Mouse (Mus musculus): ENCODE data around the gene Ccdc65. TPM values are rescaled to one million over a fixed set of nuclear protein-coding genes. Genes with fewer than 3 reads are reported as not detected.
"Not testable (repeated sequence)": the region's sequence is repeated elsewhere in the genome, so short reads cannot be mapped to it uniquely, and the experiment has no call there.

The Ccdc65 gene
- polyA plus RNA-seq, 1 experiment = 9.3 TPM

DNA sequence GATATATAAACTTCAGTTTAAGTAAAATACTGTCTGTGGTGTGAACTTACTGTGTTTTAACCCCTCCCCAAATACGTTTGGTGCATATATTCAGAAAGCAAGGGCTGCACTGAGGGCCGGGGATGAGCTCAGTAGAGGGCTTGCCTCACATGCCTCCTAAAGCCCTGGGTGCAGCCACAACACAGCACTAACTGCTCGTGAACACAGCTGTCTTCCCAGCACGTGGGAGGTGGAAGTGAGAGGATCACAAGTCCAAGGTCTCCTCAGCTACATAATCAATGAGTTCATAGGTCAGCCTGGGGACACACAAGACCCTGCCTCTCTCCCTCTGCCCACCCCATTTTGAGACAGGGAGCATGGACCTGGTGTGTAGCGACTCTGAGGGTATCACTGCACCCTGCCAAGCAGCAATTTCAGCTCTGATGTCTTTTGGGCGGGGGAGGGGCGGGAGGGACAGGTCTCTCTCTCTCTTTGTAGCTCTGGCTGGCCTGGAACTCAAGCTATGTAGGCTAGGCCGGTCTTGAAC is 24.1 kb downstream of the Ccdc65 start:
- TF ChIP-seq POLR2A (IDR thresholded peaks at IDR 0.05; ENCODE audit: extremely low read depth, insufficient read depth, low read length) = no peak
- no peak for TF ChIP-seq CTCF (IDR thresholded peaks at IDR 0.05; ENCODE audit: extremely low read depth, insufficient read depth, low read length)
- Histone ChIP-seq H3K4me1 (ENCODE audit: control insufficient read depth, insufficient read depth, low read length) (no peaks in the 10 kb centered on the region), H3K27ac (ENCODE audit: insufficient read depth, low read length) (no peak overlapping the region), H3K4me3 (ENCODE audit: insufficient read depth, low read length) (no peak overlapping the region)

DNA sequence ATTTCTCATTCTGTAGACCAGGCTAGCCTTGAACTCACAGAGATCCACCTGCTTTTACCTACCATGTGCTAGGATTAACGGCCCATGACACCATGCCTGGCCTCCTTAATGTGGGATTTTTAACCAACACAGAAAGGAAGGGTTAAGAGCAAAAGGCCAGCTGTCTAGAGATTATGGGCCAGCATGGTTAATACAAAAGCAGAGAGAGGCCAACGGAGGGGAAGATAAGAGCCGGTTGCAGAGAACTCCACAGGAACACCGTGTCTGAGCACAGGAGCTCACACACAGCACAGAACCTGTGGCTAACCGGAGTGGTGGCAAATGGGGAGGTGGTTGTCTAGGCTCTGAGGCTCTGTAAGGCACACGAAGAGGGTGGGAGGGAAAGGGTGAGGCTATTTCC is 25.4 kb downstream of the Ccdc65 start:
- no peak for TF ChIP-seq POLR2A (IDR thresholded peaks at IDR 0.05; ENCODE audit: extremely low read depth, insufficient read depth, low read length)
- no peak for TF ChIP-seq CTCF (IDR thresholded peaks at IDR 0.05; ENCODE audit: extremely low read depth, insufficient read depth, low read length)
- Histone ChIP-seq H3K4me1 (ENCODE audit: control insufficient read depth, insufficient read depth, low read length) (no peaks in the 10 kb centered on the region), H3K27ac (ENCODE audit: insufficient read depth, low read length) (no peak overlapping the region), H3K4me3 (ENCODE audit: insufficient read depth, low read length) (no peak overlapping the region)

DNA sequence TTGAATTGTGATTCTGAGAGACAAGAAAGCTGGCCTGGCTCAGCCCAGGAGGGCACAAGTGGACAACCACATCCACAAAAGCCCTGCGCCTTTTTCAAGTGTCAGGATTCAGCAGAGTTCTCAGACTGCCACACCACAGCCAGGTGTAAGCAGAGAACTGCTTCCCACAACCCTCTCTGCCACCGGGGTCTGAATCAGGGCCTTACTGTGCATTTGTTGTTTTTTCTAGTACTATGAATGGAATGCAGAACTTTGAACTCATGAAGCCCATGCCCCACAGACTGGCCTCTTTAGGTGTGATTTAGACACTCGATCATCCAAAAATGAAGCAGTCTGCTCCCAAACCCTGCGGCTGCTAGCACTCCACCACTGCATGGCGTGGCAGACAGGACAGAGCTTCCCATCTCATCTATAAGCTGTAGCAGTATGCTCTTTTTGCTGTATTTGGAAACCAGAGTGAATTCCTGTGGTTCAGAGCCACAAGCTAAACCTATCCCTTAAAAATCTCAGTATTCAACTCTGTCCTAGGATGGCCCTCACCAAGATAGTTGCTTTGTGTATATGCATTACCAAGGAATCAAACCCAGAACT is 26.1 kb downstream of the Ccdc65 start:
- Histone ChIP-seq H3K4me3 (ENCODE audit: insufficient read depth, low read length) (no peak overlapping the region), H3K4me1 (ENCODE audit: control insufficient read depth, insufficient read depth, low read length) (no peaks in the 10 kb centered on the region), H3K27ac (ENCODE audit: insufficient read depth, low read length) (no peak overlapping the region)
- no peak for TF ChIP-seq POLR2A (IDR thresholded peaks at IDR 0.05; ENCODE audit: extremely low read depth, insufficient read depth, low read length)

DNA sequence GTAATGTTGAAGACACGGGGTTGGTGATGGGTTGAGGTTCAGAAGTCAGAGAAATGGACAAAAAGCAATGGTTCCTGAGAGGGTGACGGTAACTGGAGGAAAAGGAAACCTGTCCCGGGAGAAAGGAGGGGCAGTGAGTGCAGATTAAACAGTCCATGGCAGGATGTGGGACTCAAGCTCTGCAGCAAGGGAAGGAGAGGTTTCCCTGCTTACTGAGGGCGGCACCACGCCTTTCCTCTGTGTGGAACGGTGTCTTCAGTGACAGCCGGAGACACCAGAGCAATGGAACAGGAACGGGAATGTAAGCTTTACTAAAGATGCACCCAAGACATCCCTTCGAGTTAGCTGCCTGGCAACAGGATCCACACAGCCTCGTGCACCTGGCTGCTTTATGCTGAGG is 28.5 kb downstream of the Ccdc65 start:
- Histone ChIP-seq H3K4me1 (ENCODE audit: control insufficient read depth, insufficient read depth, low read length) (peaks cover 1% of the 10 kb centered on the region; the same call in 1 of the 2 replicates), H3K27ac (ENCODE audit: insufficient read depth, low read length) (no peak overlapping the region), H3K4me3 (ENCODE audit: insufficient read depth, low read length) (no peak overlapping the region)
- TF ChIP-seq CTCF (IDR thresholded peaks at IDR 0.05; ENCODE audit: extremely low read depth, insufficient read depth, low read length) = no peak
- TF ChIP-seq POLR2A (IDR thresholded peaks at IDR 0.05; ENCODE audit: extremely low read depth, insufficient read depth, low read length) = no peak

DNA sequence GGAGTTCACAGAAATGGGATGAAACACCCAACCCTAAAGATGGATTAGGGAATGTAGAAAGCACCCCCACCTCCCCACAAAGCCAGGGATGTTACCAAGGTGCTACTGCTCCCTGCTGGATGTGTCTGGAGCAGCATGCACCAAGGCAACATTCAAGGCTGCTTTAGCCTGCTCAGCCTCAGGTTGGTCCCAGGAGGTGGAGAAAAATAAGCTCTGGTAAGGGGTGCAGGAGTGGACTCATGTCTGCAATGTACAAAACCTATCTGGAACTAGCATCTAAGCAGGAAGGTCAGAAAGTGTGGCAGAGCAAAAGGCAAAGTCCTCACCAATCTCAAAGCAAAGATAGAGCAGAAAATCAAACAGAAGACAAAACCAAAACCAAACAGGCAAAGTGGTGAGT is 29.9 kb downstream of the Ccdc65 start:
- H3K4me3 ChIP-seq (ENCODE audit: insufficient read depth, low read length) = no peak overlapping the region
- TF ChIP-seq POLR2A (IDR thresholded peaks at IDR 0.05; ENCODE audit: extremely low read depth, insufficient read depth, low read length) (no peak), CTCF (IDR thresholded peaks at IDR 0.05; ENCODE audit: extremely low read depth, insufficient read depth, low read length) (peak; percentile 57)

DNA sequence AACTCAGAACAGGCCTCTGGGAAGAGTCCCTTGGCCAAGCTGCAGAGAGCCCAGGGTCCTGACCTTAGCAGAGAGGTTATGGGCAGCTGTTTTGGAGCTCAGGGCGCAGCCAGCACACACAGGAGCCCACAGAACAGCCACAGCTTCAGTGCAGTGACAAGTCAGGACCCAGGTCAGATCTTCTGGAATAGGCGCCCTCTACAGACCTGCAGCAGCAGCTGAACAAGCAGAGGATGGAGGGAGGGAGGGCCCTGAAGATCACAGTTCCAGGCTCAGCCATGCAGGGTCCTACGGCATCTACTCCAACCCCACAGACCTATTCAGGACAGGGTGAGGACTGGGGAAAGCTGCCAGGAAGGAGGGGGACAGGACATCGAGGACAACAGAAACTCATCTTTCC is 30.8 kb downstream of the Ccdc65 start:
- Histone ChIP-seq H3K4me3 (ENCODE audit: insufficient read depth, low read length) (no peak overlapping the region), H3K27ac (ENCODE audit: insufficient read depth, low read length) (no peak overlapping the region), H3K4me1 (ENCODE audit: control insufficient read depth, insufficient read depth, low read length) (peaks cover 3% of the 10 kb centered on the region; the same call in 1 of the 2 replicates)
- TF ChIP-seq CTCF (IDR thresholded peaks at IDR 0.05; ENCODE audit: extremely low read depth, insufficient read depth, low read length) (no peak), POLR2A (IDR thresholded peaks at IDR 0.05; ENCODE audit: extremely low read depth, insufficient read depth, low read length) (no peak)

More for the DNA sequence above, 29.9 kb downstream of the Ccdc65 start:
- Histone ChIP-seq H3K4me1 (ENCODE audit: control insufficient read depth, insufficient read depth, low read length) (peaks cover 1% of the 10 kb centered on the region; the same call in 1 of the 2 replicates), H3K27ac (ENCODE audit: insufficient read depth, low read length) (no peak overlapping the region)

DNA sequence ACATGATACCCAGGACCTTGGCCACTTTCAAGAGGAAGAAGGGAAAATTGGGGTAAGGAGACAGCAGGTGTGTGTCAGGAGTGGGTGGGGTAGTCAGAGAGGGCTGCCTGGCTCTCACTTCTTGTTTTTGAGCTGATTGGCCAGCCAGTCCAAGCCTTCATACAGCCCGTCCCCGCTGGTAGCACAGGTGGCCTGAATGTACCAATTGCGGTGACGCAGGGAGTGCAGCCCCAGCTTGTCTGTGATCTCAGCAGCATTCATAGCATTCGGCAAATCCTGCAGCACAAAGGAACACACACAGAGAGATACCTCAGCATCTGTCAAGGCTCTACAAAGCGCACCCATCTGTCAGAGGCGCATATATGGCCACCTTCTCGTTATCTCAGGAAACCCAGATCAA is 32.2 kb downstream of the Ccdc65 start:
- no peak overlapping the region for H3K4me3 ChIP-seq (ENCODE audit: insufficient read depth, low read length)
- peaks cover 5% of the 10 kb centered on the region; the same call in 1 of the 2 replicates for H3K4me1 ChIP-seq (ENCODE audit: control insufficient read depth, insufficient read depth, low read length)
- no peak overlapping the region for H3K27ac ChIP-seq (ENCODE audit: insufficient read depth, low read length)
- no peak for TF ChIP-seq POLR2A (IDR thresholded peaks at IDR 0.05; ENCODE audit: extremely low read depth, insufficient read depth, low read length)

DNA sequence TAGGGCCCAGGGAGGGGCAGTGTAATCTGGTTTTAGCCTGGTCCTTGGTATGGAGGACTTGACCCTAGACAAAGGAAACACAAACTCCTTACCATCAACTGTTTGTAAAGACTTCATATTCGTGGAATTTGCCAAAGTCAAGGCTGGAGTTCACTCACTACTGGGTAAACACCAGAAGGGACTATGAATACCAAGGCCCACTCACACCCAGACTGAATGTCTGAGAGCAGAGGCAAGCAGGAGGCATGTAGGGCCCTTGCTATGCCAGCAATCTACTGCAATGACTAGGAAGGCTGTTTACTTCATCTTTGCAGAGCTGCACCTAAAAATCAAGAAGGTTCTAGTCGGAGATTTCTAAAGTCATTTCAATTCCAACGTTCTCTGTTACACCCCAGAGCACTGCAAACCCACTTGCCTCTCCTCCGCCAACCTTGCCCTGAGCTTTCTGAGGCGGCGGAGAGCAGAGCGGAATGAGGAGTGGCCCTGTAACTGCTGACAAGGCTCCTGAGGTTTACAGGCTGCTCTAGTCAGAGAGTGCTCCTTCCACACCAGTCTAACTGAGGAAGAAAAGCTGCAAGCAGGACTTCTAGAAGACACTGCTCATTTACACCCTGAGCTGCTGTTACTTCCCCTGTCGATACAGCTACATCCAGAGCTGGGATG is 34.9 kb downstream of the Ccdc65 start:
- H3K27ac ChIP-seq (ENCODE audit: insufficient read depth, low read length) = no peak overlapping the region

DNA sequence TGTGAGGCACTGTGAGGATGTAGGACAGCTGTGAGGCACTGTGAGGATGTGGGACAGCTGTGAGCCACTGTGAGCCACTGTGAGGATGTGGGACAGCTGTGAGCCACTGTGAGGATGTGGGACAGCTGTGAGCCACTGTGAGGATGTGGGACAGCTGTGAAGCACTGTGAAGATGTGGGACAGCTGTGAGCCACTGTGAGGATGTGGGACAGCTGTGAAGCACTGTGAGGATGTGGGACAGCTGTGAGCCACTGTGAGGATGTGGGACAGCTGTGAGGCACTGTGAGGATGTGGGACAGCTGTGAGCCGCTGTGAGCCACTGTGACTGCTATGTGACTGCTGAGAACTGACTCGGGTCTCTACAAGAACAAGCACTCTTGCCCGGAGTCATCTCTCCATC is 35.9 kb downstream of the Ccdc65 start:
- not testable (repeated sequence) for H3K4me3 ChIP-seq (ENCODE audit: insufficient read depth, low read length); H3K27ac ChIP-seq (ENCODE audit: insufficient read depth, low read length)
- peaks cover 18% of the 10 kb centered on the region for H3K4me1 ChIP-seq (ENCODE audit: control insufficient read depth, insufficient read depth, low read length)

More for the DNA sequence above, 34.9 kb downstream of the Ccdc65 start:
- peaks cover 16% of the 10 kb centered on the region for H3K4me1 ChIP-seq (ENCODE audit: control insufficient read depth, insufficient read depth, low read length)
- H3K4me3 ChIP-seq (ENCODE audit: insufficient read depth, low read length) = no peak overlapping the region
- no peak for TF ChIP-seq POLR2A (IDR thresholded peaks at IDR 0.05; ENCODE audit: extremely low read depth, insufficient read depth, low read length)
- TF ChIP-seq CTCF (IDR thresholded peaks at IDR 0.05; ENCODE audit: extremely low read depth, insufficient read depth, low read length) = no peak

DNA sequence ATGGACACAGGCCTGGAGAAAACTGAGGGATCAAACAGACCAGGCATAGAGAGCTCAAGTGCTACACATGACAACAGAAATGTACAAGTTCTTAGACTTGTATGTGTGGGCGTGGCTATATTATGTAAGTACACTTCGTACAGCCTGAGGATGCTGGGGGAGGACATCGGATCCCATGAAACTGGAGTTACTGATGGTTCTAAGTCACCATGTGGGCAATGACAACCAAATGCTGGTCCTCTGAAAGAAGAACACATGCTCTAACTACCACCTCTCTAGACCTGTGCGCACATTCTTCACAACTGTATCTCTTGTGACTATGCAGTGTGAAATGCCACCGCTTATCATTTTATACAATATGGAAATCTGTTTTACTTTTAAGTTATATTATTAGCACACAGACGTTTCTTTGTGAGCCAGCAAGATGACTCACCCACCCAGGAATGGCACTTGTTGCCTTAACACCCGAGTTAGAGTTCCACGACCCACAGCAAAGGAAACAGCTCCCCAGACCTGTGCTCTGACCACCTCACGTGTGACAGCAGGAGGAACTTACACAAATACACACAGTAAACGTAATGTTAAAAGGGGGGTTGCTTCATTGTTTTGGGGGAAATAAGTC is 38.4 kb downstream of the Ccdc65 start:
- Histone ChIP-seq H3K27ac (ENCODE audit: insufficient read depth, low read length) (no peak overlapping the region), H3K4me3 (ENCODE audit: insufficient read depth, low read length) (no peak overlapping the region), H3K4me1 (ENCODE audit: control insufficient read depth, insufficient read depth, low read length) (peaks cover 17% of the 10 kb centered on the region)
- TF ChIP-seq CTCF (IDR thresholded peaks at IDR 0.05; ENCODE audit: extremely low read depth, insufficient read depth, low read length) (no peak), POLR2A (IDR thresholded peaks at IDR 0.05; ENCODE audit: extremely low read depth, insufficient read depth, low read length) (no peak)
